Mouse (Mus musculus) E14TG2a.4 (cell line): ENCODE measurements around the gene Timm29.
"Not testable (repeated sequence)": the region's sequence is repeated elsewhere in the genome, so short reads cannot be mapped to it uniquely, and the experiment has no call there.

Source experiments
- H3K27me3 ChIP-seq: 2 replicates; pipeline ENCODE4 v1.6.1; 2014; ENCODE audit warnings: low read length, control low read depth; ENCODE audit not compliant: insufficient read depth
- H3K36me3 ChIP-seq: 2 replicates; pipeline ENCODE4 v1.6.1; 2014; ENCODE audit warnings: low read length, control low read depth; ENCODE audit not compliant: insufficient read depth
- H3K4me1 ChIP-seq: replicated peaks from 2 replicates; pipeline ENCODE4 v1.6.1; 2014; ENCODE audit warnings: low read depth, low read length, control low read depth
- H3K4me3 ChIP-seq: replicated peaks from 2 replicates; pipeline ENCODE4 v1.5.1; 2014; ENCODE audit warnings: mild to moderate bottlenecking, low read length
- H3K9me3 ChIP-seq: 2 replicates; pipeline ENCODE4 v1.6.1; 2014; ENCODE audit warnings: low read length, control low read depth
- CTCF ChIP-seq: conservative IDR thresholded peaks from 2 replicates; pipeline ENCODE4 v1.5.1; 2014; ENCODE audit warnings: low read length
- NANOG ChIP-seq: IDR thresholded peaks from 2 replicates; pipeline ENCODE4 v1.6.1; 2014; ENCODE audit warnings: borderline replicate concordance, low read length, mixed read lengths
- POU5F1 ChIP-seq: IDR thresholded peaks from 2 replicates; pipeline ENCODE4 v1.6.1; 2014; ENCODE audit warnings: low read length, borderline replicate concordance

The Timm29 gene

DNA sequence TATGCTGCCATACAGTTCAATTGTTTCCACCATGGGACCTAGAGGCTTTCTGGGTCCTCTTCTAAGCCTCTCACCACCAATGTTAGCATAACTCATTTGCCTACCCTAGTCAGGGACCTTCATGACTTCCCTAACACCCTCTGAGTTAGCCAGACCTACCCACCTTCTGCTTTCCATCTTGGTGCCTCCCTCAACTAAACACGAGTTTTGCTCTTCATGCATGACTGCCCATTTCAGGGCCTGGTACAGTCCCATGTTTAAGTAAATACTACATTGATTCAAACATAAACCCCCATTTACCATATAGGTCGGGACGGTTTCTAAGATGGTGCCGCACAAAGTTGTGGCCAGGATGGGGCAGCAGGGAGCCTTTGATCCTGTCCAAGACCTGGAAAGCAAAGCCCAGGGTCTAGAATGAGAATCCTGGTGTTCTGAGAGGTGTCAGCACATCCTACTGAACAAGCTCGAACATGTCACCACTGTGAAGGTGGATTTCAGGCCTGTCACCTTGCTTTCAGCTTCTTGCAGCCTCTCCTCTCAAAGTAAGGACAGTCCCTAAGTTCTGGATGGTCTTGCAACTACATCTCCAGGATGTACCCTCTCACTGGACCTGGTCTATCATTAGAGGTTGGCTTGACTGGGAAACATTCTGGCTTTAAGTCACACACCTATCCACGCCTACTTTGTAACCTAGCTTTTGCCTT, 1.2 kb upstream of the Timm29 start:
- peaks cover 71% of the 10 kb centered on the region for H3K4me1 ChIP-seq
- H3K36me3 ChIP-seq: peaks cover 85% of the 10 kb centered on the region
- H3K9me3 ChIP-seq: no peaks in the 10 kb centered on the region
- TF ChIP-seq NANOG (no peak), POU5F1 (no peak), CTCF (no peak)
- peak overlapping the region; percentile 97 for H3K4me3 ChIP-seq
- H3K27me3 ChIP-seq: no peaks in the 10 kb centered on the region

DNA sequence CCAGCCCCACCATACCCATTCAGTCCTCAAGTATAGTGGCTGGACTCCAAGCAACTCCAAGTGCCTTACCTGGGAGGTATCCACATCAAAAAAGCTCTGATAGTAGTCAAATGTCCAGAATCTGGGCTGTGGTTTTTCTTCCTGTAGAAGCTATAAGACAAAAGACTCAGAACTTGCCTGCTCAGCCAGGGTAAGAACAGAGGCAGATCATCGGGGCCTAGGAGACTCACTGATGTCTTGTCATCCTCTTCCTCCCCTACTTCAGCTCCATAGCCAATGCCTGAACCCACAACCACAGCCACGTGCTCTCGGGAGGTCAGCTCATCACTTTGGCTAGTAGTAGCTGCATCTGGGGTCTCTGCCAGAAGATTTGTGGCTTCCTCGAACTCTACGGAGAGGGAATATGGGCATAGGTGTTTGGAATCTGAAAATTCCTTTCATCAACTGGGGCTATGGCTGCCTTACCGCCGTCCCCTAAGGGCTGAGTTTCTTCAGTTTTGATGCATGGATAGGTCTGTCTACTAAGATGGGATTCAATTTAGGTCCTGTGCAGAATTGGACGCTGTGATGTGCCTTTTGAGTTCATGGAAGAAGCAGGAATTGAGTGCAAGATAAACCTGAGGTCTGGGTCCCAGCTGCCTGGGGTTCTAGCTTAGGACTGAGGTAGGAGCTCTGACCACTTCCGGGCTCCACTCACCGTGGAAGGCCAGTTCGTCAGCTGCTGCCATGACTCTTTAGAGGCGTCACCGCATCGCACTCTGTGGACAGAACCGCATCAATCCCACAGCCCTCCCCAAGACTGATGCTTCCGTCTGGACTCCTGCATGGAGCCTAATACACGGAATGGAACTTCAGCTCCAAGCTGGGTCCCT, 455 bp upstream of the Timm29 start:
- H3K27me3 ChIP-seq: no peaks in the 10 kb centered on the region
- TF ChIP-seq POU5F1: no peak
- H3K9me3 ChIP-seq: no peaks in the 10 kb centered on the region
- peaks cover 82% of the 10 kb centered on the region for H3K36me3 ChIP-seq
- H3K4me3 ChIP-seq: peak overlapping the region; percentile 97
- H3K4me1 ChIP-seq: peaks cover 66% of the 10 kb centered on the region

DNA sequence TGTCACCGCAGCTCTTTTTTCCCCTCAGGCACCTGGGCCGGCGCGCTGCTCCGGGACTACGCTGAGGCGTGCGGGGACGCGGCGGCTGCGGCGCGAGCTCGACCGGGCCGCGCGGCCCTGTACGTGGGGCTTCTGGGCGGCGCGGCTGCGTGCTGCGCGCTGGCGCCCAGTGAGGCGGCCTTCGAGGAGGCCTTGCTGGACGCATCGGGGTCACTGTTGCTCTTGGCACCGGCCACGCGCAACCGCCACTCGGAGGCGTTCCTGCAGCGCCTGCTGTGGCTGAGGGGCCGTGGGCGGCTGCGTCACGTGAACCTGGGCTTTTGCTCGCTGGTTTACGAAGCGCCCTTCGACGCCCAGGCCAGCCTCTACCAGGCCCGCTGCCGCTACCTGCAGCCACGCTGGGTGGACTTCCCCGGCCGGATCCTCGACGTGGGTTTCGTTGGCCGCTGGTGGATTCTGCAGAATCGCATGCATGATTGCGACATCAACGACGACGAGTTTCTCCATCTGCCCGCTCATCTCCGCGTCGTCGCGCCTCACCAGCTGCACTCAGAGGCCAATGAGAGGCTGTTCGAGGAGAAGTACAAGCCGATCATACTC, 700 bp downstream of the Timm29 start:
- Histone ChIP-seq H3K36me3 (peaks cover 70% of the 10 kb centered on the region), H3K27me3 (no peaks in the 10 kb centered on the region), H3K4me3 (peak overlapping the region; percentile 97), H3K4me1 (peaks cover 55% of the 10 kb centered on the region), H3K9me3 (no peaks in the 10 kb centered on the region)
- no peak for TF ChIP-seq POU5F1
- no peak for TF ChIP-seq NANOG
- no peak for TF ChIP-seq CTCF

DNA sequence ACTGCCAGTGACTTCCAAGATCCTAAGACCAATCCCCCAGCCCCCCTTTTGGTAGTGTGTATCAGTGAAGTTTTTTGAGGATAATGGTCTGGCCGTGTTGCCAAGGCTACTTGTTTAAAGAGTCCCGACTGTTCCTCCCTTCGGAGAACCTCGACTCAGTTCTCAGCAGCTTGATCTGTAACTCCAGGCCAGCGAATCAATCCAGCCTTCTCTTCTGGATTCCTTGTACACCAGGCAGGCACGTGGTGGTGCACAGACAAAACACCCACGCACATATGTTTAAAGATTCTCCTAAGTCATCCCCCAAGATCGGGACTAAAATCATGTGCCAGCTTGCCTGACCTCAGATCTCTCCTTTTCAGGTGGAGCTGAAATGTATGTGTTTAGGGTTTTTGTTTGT, 1.8 kb downstream of the Timm29 start:
- Histone ChIP-seq H3K4me3 (peak overlapping the region; percentile 97), H3K36me3 (peaks cover 59% of the 10 kb centered on the region), H3K4me1 (peaks cover 47% of the 10 kb centered on the region)
- not testable (repeated sequence) for H3K27me3 ChIP-seq, H3K9me3 ChIP-seq

DNA sequence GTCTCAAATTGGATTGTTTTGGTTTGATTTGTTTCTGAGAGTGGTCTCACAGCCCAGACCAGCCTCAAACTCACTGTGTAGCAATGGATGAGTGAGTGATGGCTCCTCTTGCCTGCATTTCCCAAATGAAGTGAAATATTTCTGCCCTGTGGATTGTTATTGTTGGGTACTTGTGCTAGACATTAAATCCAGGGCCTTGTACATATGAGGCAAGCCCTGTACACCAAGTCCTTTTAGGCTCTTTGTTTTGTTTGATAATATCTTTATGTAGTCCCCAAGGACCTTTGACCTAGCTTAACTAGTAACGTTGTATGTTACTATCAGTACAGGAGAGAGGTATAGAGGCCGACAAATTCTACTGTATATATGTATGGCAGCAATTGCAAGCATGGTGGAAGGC, 2.3 kb downstream of the Timm29 start:
- no peaks in the 10 kb centered on the region for H3K27me3 ChIP-seq
- peaks cover 54% of the 10 kb centered on the region for H3K36me3 ChIP-seq
- H3K4me3 ChIP-seq: no peak overlapping the region
- H3K4me1 ChIP-seq: peaks cover 42% of the 10 kb centered on the region
- TF ChIP-seq CTCF: no peak
- no peak for TF ChIP-seq POU5F1
- TF ChIP-seq NANOG: no peak
- no peaks in the 10 kb centered on the region for H3K9me3 ChIP-seq

DNA sequence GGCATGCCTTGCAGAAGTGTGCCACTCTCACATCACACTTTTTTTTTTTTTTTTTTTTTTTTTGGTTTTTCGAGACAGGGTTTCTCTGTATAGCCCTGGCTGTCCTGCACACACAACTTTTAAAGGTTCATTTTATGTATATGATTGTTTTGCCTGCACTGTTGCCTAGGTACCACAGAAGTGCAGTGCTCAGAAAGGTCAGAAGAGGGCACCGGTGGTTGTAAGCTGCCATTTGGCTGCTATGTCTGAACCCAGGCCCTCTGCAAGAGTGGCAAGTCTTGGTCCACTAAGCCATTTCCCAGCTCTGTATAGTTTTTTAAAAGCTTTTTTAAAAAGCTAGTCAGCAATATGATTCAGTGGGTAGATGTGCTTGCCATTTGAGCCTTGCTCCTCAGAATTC, 5.7 kb downstream of the Timm29 start:
- Histone ChIP-seq H3K9me3 (no peaks in the 10 kb centered on the region), H3K27me3 (no peaks in the 10 kb centered on the region), H3K36me3 (peaks cover 32% of the 10 kb centered on the region), H3K4me3 (no peak overlapping the region), H3K4me1 (peaks cover 22% of the 10 kb centered on the region)
- TF ChIP-seq NANOG: no peak
- peak; percentile 42 for TF ChIP-seq CTCF

DNA sequence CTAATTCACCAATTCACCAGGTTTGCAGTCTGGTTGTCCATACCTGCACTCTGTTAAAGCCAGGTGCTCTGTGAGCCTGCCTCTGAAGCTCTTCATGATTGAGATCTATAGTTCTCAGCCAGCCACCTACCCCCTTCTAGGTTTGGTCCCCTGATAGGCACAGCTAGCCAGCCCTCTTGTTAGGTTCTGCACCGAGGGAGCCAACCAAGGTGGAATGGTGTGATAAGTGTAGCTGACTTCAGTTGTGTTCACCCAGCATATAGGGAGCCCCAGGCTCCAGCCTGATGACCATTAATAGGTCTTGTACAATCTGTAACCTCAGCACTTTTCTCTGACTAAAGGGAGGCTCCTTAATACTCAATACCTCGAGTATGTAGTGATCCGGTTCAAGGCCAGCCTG, 7.7 kb downstream of the Timm29 start:
- Histone ChIP-seq H3K9me3 (no peaks in the 10 kb centered on the region), H3K27me3 (no peaks in the 10 kb centered on the region), H3K4me3 (no peak overlapping the region), H3K4me1 (peaks cover 10% of the 10 kb centered on the region), H3K36me3 (peaks cover 15% of the 10 kb centered on the region)
- TF ChIP-seq POU5F1 (no peak), NANOG (no peak), CTCF (no peak)

DNA sequence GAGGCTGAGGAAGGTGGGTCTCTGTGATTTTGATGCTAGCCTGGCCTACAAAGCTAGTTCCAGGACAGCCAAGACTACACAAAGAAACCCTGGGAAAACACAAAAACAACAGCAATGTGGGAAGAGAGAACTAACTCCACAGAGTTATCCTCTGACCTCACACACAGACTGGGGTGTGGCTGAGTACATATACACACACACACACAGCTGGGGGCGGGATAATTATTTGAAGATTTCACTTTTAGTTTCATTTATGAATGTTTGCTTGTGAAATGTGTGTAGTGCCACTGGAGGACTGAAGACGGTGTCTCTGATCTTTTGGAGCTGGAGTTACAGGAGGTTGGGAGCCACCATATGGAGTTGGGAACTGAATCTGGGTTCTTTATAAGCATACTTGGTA, 8.6 kb downstream of the Timm29 start:
- TF ChIP-seq CTCF (no peak), NANOG (no peak), POU5F1 (no peak)
- Histone ChIP-seq H3K9me3 (no peaks in the 10 kb centered on the region), H3K4me3 (no peak overlapping the region), H3K27me3 (no peaks in the 10 kb centered on the region), H3K4me1 (peaks cover 19% of the 10 kb centered on the region), H3K36me3 (peaks cover 7% of the 10 kb centered on the region)
